Mouse (Mus musculus): ENCODE data around the gene Rps24.
"Not testable (repeated sequence)": the region's sequence is repeated elsewhere in the genome, so short reads cannot be mapped to it uniquely, and the experiment has no call there.

The Rps24 gene

GRCm38 (mm10) chr14:24486773-24487227 is at the start of gene Rps24, which contains the start of gene Polr3a:
Gene Rps24, plus strand, starts transcription at chr14:24487125.
Gene Polr3a, minus strand, starts transcription at chr14:24487058.
- peak; percentile 94 to 96 for DNase-seq

GRCm38 (mm10) chr14:24443529-24443928 is 43.4 kb upstream of the Rps24 start:
- not testable (repeated sequence) for DNase-seq

GRCm38 (mm10) chr14:24458191-24458590 is 28.7 kb upstream of the Rps24 start:
- DNase-seq, result no peak

GRCm38 (mm10) chr14:24468806-24469205 is 18.1 kb upstream of the Rps24 start:
- DNase-seq, result no peak

- DNase-seq, result no peak
These were observed 621 bp upstream of the Rps24 start for GRCm38 (mm10) chr14:24486241-24486767.

- DNase-seq, result not testable (repeated sequence)
These were observed 2.8 kb downstream of the Rps24 start for GRCm38 (mm10) chr14:24489772-24490171.

GRCm38 (mm10) chr14:24490468-24491265 is 3.7 kb downstream of the Rps24 start:
- peak; percentile 97 to 99 for DNase-seq

GRCm38 (mm10) chr14:24491266-24491981 is 4.5 kb downstream of the Rps24 start:
- DNase-seq, result no peak

GRCm38 (mm10) chr14:24493256-24493655 is 6.3 kb downstream of the Rps24 start:
- DNase-seq, result no peak

GRCm38 (mm10) chr14:24496507-24496906 is 9.6 kb downstream of the Rps24 start:
- DNase-seq, result no peak

GRCm38 (mm10) chr14:24497443-24497842 is 10.5 kb downstream of the Rps24 start:
- DNase-seq, result no peak

- DNase-seq, result peak in 1 of 2 experiments; percentile 21
These were observed 11.8 kb downstream of the Rps24 start for GRCm38 (mm10) chr14:24498561-24499255.

- DNase-seq, result no peak
These were observed 12.6 kb downstream of the Rps24 start for GRCm38 (mm10) chr14:24499478-24499877.

GRCm38 (mm10) chr14:24500091-24500844 is 13.3 kb downstream of the Rps24 start:
- peak; percentile 93 to 94 for DNase-seq

GRCm38 (mm10) chr14:24500845-24501186 is 13.9 kb downstream of the Rps24 start:
- no peak for DNase-seq

GRCm38 (mm10) chr14:24501256-24501655 is 14.3 kb downstream of the Rps24 start:
- DNase-seq, result peak; percentile 34 to 43

GRCm38 (mm10) chr14:24507452-24508069 is 20.6 kb downstream of the Rps24 start:
- no peak for DNase-seq

- peak; percentile 51 to 55 for DNase-seq
These were observed 21.3 kb downstream of the Rps24 start for GRCm38 (mm10) chr14:24508070-24508773.

GRCm38 (mm10) chr14:24509557-24509956 is 22.6 kb downstream of the Rps24 start:
- DNase-seq, result no peak

GRCm38 (mm10) chr14:24510218-24510617 is 23.3 kb downstream of the Rps24 start:
- DNase-seq, result no peak

- no peak for DNase-seq
These were observed 23.8 kb downstream of the Rps24 start for GRCm38 (mm10) chr14:24510679-24511078.
